Mouse (Mus musculus): ENCODE data around the gene Msi2. TPM values are rescaled to one million over a fixed set of nuclear protein-coding genes. Genes with fewer than 3 reads are reported as not detected.

The Msi2 gene
- total and polyA plus RNA-seq, 3 experiments: 36.5 to 197 (median 144) TPM

GRCm38 (mm10) chr11:88291688-88292087, 426.6 kb downstream of the Msi2 start:
- TF ChIP-seq GATA2 (IDR thresholded peaks at IDR 0.05; ENCODE audit: borderline replicate concordance, low read depth, low read length): no peak
- TF ChIP-seq GATA1 (IDR thresholded peaks at IDR 0.05; ENCODE audit: borderline replicate concordance, low read length): no peak
- no peak for TF ChIP-seq POLR2AphosphoS5 (IDR thresholded peaks at IDR 0.05; ENCODE audit: insufficient replicate concordance, low read depth, low read length)
- TF ChIP-seq TAL1 (conservative IDR thresholded peaks at IDR 0.05; ENCODE audit: low read depth, low read length): no peak
- no peak for TF ChIP-seq CTCF (IDR thresholded peaks at IDR 0.05; ENCODE audit: low read depth, low read length)
- no peak overlapping the region for H3K4me3 ChIP-seq (ENCODE audit: low read depth, low read length)
- ATAC-seq (ENCODE audit: extremely low read depth, insufficient number of reproducible peaks, low FRiP score, poor library complexity, severe bottlenecking) (no peak), DNase-seq (ENCODE audit: low spot score) (no peak)
- H3K4me1 ChIP-seq (ENCODE audit: insufficient read depth, low read depth, low read length): no peaks in the 10 kb centered on the region
- H3K9me3 ChIP-seq (replicated peaks): no peaks in the 10 kb centered on the region
- H3K27me3 ChIP-seq (ENCODE audit: insufficient read depth, low read length): peaks cover 32% of the 10 kb centered on the region
- no peaks in the 10 kb centered on the region for H3K36me3 ChIP-seq (replicated peaks)

DNA sequence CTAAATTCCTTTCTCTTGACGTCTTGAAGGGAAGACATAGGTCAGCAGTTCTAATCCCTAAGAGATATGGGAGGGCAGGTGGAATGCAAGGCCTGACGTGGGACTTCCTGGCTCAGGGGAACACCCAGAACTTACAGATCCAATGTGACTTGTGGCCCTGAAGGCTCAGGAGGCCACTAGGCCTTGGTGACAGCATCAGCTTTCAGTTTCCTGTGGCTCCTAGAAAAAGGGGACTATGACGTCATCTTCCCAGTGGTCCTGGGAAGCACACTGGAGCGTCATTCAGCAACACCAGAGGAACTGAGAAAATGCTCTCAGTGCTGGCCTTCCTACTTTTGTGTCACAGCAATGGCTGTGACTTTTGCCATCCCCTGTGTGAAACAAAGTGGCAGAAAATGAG, 427.1 kb downstream of the Msi2 start:
- DNase-seq (ENCODE audit: low spot score) (no peak), ATAC-seq (ENCODE audit: extremely low read depth, insufficient number of reproducible peaks, low FRiP score, poor library complexity, severe bottlenecking) (no peak)
- H3K27me3 ChIP-seq (ENCODE audit: insufficient read depth, low read length): peaks cover 33% of the 10 kb centered on the region
- no peak overlapping the region for H3K4me3 ChIP-seq (ENCODE audit: low read depth, low read length)
- TF ChIP-seq GATA1 (IDR thresholded peaks at IDR 0.05; ENCODE audit: borderline replicate concordance, low read length): no peak
- TF ChIP-seq CTCF (IDR thresholded peaks at IDR 0.05; ENCODE audit: low read depth, low read length): no peak
- no peak for TF ChIP-seq GATA2 (IDR thresholded peaks at IDR 0.05; ENCODE audit: borderline replicate concordance, low read depth, low read length)
- TF ChIP-seq POLR2AphosphoS5 (IDR thresholded peaks at IDR 0.05; ENCODE audit: insufficient replicate concordance, low read depth, low read length): no peak
- TF ChIP-seq TAL1 (conservative IDR thresholded peaks at IDR 0.05; ENCODE audit: low read depth, low read length): no peak
- H3K4me1 ChIP-seq (ENCODE audit: insufficient read depth, low read depth, low read length): no peaks in the 10 kb centered on the region
- no peaks in the 10 kb centered on the region for H3K9me3 ChIP-seq (replicated peaks)
- H3K36me3 ChIP-seq (replicated peaks): no peaks in the 10 kb centered on the region

Other genes starting within 250 kb of the Msi2 start
- 9.1 and 12.0 TPM in 2 replicates for gene Akap1, start 146.1 kb upstream of the Msi2 start, total RNA-seq (2014; fragmentation: Nextera tagmentation)
- gene Akap1, start 146.1 kb upstream of the Msi2 start, total RNA-seq (2017): 16.7 and 18.8 TPM in 2 replicates
- gene Akap1, start 146.1 kb upstream of the Msi2 start, polyA plus RNA-seq (2012): 8.4 and 10.9 TPM in 2 replicates
- gene Scpep1, start 237.0 kb upstream of the Msi2 start, total RNA-seq (2014; fragmentation: Nextera tagmentation): 25.2 and 29.3 TPM in 2 replicates
- gene Scpep1, start 237.0 kb upstream of the Msi2 start, total RNA-seq (2017): 8.1 and 8.8 TPM in 2 replicates
- 1.4 and 2.1 TPM in 2 replicates for gene Scpep1, start 237.0 kb upstream of the Msi2 start, polyA plus RNA-seq (2012)
- not detected in 2 replicates for gene Elobl, start 248.4 kb upstream of the Msi2 start, total RNA-seq (2014; fragmentation: Nextera tagmentation)
- 0.29 TPM in 1 of 2 replicates, not detected in the other for gene Elobl, start 248.4 kb upstream of the Msi2 start, total RNA-seq (2017)
- gene Elobl, start 248.4 kb upstream of the Msi2 start, polyA plus RNA-seq (2012): not detected in 2 replicates